Mouse (Mus musculus): Measurements from ENCODE around the gene Tmem117. TPM values are rescaled to one million over a fixed set of nuclear protein-coding genes. Genes with fewer than 3 reads are reported as not detected.

Gene Tmem117
- total RNA-seq, 2 experiments from 2014 or later, result 15.6 to 19.1 TPM

DNA sequence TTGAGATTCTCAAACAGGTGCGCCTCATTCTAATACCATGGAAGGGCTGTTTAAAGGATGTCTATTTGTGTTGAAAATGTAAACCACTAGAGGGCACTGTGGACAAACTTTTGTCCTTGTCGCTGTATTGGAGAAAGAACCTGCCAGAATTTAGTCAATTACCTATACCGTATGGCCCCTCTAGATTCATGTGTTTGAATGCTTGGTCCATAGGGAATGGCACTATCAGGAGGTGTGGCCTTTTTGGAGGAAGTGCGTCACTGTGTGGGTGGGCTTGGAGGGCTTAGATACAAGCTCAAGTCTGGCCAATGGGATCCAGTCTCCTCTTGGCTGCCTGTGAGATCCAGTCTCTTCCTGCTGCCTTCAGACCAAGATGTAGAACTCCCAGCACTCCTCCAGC, 140.2 kb downstream of the Tmem117 start:
- peak; percentile 8 for DNase-seq (ENCODE audit: low spot score)

DNA sequence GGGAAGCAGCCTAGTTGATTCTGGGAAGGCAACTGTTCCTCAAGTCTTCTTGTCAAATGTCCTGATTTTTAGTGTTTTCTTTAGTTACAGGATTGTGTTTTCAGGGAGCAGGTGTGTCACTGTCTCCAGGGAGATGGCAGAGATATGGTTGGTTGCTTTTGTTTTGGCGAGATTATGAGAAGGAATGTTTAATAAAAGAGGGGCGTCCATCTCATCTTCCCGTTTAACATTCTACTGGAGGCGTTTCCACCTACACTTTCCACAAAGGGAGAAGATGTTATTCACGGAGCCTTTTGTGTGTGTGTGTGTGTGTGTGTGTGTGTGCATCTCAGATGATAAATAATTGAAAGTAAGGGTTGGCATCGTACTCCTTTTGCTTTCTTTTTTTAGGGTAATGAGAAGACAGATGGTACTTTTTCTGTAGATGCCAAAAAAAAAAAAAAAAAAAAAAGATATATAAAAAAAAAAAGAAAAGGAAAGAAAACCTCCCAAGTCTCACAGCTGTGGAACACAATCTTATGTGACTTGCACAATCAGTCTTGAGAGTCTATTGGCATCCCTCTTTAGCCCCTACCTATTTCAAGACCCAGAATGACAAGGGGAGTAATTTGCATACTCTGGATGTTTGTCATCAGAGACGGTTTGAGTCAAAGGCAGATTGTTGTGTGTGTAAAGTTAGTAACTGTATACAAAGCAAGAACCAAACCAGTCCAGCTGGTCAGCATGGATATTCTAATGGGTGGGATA, 142.0 kb downstream of the Tmem117 start:
- no peak for DNase-seq (ENCODE audit: low spot score)

DNA sequence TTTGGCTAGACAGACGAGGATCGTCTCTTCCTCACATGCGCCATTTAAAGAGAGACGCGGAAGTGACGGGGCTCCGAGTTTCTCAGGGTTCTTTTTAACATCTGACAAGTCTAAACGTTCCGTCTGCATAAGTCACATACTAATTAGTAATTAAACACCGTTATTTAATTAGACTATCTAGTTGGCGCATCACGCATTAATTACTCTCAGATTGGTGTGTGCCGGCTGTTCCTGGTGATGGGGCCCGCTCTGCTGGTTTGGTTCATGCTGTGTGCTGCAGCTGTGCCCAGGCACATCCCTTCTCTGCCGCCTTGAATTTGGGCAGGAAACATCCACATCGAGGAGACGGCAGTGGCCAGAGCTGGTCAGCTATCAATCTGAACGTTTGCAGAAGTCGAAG, 142.7 kb downstream of the Tmem117 start:
- no peak for DNase-seq (ENCODE audit: low spot score)

DNA sequence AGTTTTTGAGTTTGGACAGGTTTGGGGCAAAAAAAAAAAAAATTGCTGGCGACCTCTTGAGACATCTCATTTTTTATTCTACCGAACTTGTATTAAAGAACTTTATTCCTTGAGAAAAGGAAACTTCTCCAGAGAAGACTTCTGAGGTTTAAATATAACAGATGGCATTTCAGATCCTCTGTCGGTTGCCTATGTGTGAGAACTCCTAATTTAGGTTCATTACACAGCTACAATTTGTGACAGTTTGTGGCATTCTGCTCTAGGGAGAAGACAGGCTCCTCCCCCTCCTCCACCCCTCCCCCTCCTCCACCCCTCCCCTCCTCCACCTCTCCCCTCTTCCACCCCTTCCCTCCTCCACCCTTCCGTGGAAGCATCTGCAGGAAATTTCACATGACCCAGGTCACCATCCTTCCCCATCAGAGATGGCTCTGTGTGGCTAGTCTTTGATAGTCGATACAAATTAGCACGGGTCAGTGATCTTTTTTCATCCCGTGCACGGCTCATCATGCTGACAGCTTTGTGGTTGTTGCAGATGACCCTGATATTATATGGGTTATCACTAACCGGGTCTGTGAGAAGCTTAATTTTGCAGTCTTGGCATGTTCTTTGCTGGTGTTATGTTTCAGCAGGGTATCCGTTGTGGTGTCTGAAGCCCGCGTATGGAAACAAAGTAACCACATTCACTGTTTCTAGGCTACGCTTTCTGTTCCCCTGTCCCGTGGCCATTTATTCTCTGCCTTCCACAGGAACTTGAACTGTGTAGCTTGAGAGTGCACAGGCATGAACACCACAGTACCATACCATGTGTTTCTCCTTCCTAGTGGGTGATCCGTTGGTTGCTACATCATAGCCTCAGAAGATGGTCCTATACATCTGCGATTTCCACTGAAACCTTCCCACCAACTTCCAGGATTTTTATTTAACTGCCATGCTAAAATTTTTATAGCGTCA, 147.4 kb downstream of the Tmem117 start:
- no peak for DNase-seq (ENCODE audit: low spot score)

DNA sequence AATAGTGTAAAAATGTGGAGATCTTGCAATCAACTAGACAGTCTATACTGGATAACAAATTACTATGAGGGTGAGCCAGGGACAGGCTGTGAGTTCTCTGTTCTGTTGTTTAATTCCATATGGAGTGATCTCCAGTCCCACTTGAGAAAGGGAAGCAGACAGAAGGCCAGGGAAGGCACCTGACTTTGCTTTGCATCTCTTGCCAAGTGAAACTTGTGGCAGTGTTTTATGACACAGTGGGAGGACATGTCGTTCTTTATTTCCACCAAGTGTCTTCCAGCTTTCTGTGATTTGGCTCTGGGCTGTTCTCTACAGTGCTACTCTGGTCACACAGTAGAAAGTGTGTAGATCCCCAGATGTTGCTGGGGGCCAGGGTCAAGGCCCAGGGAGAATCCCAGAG, 152.5 kb downstream of the Tmem117 start:
- DNase-seq (ENCODE audit: low spot score), result peak; percentile 21

DNA sequence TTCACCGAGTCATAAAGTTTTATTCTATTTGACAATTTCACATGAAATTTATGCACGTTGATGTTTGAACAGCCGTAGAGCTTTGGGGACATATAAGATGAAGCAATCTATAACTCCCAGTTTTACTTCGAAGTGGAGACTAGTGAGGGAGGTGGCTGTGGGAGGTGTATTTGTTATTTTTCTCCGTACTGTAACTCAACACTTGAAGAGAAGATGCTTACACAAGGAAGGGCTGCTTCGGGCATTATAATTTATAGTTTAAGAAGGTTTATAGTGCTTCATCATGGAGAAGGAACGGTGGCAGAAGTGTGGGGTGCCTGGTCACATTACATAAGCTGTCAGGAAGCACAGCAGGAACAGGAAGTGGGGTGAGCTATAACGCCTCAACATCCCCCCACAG, 164.4 kb downstream of the Tmem117 start:
- no peak for DNase-seq (ENCODE audit: low spot score)

DNA sequence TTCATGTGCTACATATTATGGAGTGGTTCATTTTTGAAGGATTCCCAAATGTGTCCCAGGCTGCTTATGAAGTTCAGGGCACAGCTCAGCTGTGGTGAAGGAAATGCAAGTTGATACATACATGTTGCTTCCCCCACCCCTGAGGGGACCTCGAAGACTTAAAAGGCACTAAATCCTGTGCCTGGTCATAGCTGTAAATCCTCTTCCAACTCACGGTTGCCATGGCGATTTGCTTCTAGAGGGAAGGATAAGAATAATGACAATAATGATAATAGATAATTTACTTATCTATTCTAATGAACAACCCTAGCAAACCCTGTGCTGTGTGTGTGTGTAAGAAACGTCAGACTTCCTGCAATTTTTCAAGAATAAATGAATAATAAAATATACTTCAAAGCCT, 166.5 kb downstream of the Tmem117 start:
- no peak for DNase-seq (ENCODE audit: low spot score)

DNA sequence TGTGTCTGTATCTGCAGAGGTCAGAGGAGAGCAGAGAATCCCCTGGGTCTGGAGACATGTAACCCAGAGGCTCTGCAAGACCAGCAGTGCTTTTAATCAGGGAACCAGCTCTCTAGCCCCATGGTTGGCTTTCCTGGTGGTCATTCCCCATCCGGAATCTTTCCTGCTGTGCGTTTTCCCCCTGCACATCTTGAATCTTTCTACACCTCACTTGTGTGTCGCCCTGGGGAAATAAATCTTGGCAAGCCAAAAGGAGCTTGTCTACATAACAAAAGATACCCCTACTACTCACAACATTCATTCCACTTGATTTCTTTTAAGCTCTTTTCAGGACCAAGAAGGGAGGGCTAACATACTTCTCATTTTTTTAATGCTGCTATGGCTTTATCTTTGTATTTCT, 169.2 kb downstream of the Tmem117 start:
- DNase-seq (ENCODE audit: low spot score), result no peak

DNA sequence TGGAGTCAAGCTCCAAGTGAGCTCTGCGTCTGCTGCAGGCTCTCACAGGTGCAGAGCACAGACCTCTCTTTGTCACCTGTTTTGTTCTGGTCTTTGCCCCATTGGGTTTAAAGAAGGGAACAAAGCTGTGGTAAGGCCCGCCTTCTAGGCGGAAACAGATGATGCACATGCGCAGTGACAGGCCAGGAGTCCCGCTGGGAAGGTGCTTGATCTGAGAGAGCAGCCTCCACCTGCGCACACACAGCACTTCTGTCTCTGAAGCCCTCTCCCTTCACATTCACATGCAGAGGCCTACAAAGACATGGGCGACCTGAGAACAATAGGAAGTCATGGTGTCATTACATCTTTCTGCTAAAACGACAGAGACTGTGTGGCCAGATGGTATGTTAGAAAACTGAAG, 172.4 kb downstream of the Tmem117 start:
- no peak for DNase-seq (ENCODE audit: low spot score)

DNA sequence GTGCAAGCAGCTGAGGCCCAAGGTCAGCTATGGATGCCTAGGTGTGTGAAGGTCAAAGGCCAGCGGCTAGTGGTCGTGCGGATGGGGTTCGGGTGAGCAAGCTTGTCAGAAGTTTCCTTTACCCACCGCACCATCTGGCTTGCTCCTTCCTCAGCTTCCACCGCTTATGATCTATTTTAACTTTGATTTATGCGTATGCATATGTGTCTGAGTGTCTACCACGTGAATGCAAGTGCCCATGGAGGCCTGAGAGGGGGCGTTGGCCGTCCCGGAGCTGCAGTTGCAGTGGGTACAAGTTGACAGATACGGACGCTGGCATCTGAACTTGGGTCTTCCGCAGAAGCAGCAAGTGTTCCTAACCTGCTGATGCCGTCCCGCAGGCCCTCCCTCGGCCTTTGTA, 173.8 kb downstream of the Tmem117 start:
- DNase-seq (ENCODE audit: low spot score), result no peak

DNA sequence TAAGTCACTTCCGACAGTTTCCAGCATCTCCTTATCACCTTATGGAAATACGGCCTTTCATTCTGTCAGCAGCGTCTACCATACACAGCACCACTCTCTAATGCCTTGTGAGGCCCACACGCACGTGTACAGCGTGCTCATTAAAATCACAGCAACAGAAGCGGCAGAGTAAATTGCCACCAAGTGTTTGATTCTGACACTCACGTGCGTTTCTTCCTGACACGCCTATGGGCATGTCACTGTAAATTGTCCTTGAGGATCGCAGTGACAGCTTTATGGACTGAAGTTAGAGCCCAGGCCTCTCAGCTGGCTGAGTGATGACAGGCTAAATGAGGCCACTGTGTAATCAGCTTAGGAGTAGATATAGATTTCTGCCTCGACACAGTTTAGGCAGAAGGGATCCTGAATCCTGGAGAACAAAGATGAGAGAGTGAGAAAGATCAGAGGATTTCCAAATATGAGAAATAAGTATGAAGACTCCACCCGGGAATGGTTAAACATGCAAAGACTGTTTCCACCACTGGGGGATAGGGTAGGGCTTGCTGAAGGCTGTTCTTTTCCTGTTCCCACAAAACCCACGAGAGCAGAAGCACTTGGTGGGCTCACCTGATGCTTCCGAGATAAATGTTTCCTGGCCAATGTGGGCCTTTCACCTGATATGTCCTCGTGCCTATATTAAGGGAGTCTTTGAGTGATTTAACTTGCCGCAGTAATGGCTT, 174.8 kb downstream of the Tmem117 start:
- DNase-seq (ENCODE audit: low spot score), result no peak

DNA sequence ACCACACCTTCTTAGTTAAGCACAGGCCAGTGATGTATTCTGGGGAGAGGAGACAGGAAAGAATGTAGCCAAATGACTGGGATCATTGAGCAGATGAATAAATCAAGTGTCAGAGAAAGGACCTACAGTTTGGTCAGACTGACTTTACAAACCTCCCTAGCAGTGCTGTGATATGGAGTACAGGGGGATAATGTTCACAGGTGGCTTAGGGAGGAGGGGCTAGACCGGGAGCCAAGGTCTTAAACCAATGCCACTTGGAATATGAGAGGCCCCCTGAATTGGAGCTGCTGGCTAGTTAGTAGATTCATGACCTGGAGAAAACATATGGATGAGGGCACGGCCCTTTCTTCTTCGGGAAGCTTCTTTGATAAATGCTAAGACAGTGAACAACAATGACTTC, 177.0 kb downstream of the Tmem117 start:
- no peak for DNase-seq (ENCODE audit: low spot score)

DNA sequence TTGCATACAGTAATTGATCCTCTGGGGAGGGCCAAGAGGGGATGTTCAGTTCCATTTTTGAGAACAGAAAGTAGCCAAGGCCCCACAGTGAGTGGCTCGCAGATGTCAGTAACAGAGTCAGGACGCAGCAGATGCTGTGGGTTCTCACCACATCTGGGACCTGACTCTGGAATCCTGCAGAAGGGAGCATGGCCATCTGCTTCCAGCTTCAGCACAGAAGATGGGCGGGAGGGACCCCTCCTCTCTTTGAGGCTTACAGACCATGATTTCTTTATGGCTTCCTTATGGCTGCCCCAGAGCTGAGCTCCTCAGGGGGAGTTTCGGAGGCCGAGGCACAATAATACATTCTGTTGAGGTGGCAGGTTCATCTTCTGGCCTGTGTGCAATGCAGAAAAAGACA, 182.5 kb downstream of the Tmem117 start:
- no peak for DNase-seq (ENCODE audit: low spot score)

DNA sequence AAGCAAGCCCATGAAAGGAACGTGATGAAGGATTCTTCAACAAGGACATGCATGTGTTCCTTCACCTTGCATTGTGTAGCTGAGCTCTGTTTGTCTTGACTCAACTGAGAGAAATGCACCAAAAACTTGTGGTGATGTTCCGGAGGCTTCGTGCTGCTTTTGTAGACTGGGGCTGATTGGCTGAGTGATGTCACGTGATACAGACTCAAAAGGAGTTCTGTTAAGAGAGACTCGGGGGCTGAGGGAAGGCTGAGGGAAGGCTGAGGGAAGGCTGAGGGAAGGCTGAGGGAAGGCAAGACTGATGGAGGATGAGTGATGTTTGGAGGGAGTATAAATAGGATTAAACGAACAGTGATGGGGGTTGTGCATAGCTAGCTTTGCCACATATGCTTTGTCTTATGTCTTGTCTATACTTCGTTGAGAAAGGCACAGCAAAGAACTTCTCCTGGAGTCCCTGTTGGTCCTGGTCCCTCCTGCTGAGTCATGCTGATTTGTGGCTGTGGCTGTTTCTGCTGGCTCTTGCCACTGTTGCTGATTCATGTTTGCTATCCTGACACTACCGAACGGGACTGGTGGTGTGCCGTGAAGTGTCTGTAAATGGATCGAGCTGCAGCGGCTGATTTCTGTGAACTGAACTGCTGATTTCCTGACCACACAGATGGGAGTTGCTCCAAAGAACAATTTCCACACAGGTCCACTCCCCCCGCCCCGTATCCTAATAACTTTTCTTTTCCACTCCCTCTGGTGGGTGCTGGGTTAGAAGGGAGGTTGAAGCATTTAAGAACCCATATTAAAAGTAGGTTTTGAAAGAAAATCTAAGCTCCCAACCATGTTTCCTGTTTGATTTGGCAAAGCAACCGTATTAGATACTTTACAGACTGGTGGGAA, 185.4 kb downstream of the Tmem117 start:
- no peak for DNase-seq (ENCODE audit: low spot score)

DNA sequence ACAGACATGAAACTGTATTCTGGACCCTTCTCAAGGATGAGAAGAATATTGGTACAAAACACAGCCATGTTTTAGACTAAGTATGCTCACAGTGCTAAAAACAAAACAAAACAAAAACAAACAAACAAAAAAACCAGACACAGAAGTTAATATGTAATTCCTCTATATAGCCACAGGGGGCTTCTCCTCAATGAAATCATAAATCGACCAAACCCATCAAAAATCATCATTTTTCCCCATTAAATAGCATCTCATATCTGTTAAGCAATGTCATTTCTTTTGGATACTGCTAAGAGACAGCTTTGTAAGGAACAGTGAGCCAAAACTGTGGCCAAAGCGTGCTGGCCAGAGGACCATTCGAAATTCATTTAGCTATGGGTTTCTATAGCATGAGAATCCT, 206.6 kb downstream of the Tmem117 start:
- DNase-seq (ENCODE audit: low spot score), result no peak

DNA sequence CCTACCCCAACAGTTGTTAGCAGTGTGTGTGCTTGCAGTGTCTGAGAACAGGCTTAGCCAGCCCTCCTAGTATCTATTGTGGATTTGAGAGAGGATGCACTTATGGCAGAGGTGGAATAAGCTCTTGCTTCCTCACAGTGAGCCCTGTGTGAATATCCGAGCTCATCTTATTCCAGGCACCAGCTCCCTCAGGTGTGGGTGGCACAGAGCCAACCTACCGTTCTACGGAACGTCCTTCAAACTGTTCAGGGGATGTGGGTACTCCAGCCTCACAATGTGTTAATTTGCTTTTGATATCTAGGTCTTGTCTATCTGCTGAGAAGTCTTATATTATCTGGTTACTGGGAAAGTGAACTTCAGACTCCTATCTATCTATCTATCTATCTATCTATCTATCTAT, 209.6 kb downstream of the Tmem117 start:
- no peak for DNase-seq (ENCODE audit: low spot score)

DNA sequence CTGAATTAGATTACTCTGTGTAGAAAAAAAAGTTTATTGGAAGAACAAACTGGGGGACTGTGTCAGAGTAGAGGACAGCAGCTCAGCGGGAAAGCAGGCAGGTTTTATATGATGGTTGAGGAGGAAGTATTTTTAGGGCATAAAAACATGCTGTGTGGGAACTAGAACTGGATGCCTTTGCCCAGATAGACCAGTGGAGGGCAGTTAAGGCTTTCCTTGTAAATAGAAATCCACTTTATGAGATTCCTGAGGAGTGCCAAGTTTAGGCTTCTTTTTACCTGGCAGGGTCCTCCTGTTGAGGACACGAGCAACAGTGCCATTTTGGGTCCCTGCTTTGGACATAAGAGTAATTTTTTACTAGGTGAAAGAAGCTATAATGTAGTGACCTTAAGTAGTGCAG, 218.5 kb downstream of the Tmem117 start:
- no peak for DNase-seq (ENCODE audit: low spot score)

DNA sequence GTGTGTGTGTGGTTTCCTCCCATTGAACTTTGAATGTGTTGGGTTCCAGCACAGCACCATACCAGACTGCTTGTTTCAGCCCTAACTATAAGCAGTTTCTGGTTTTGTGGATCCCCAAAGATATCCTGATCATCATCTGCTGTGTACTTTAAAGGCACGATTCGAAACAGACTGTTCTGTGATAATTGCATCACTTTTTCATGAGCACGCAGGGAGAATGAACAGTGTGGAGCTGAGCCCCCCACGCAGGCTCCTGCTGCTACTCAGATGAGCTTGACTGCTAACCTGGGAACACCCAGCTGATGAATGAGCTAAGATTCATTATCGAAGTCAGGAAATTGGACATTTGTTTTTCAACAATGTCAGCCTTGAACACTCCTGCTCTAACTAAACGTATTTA, 230.6 kb downstream of the Tmem117 start:
- no peak for DNase-seq (ENCODE audit: low spot score)

DNA sequence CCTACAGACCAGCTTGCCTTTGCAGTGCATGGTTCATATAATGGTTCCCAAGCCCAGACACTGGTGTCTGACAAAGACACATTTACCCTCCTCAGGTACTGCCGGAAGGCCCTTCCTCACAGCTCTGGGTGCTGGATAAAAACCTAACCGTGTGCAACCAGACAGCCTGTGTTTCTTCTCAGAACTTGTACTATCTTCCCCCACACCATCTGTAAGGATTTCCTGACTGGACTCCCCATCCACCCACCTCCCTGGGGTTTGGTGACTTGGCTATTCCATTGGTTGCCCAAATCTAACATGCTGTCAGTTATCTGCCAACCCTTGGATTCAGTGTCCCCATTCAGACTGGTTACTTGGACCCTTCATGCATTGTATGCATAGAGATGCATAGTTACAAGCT, 232.1 kb downstream of the Tmem117 start:
- DNase-seq (ENCODE audit: low spot score), result no peak

DNA sequence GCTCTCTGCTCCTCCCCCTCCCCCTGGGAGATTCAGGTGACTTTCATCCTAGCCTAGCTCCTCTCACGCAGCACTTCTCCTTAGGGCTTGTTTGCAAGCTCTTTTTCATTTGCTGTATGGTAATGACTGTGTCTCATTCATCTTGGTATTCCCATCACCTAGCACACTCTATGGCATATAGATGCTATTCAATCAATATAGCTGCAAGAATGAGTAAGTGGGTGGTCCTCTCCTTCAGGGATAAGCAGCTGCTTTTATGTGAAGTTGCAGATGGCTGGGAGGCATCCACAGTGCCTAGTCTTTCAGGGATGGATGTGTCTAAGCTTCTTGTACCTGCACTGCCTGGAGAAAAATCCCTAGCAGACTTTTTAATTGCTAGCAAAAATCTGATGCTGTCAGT, 235.1 kb downstream of the Tmem117 start:
- no peak for DNase-seq (ENCODE audit: low spot score)

DNA sequence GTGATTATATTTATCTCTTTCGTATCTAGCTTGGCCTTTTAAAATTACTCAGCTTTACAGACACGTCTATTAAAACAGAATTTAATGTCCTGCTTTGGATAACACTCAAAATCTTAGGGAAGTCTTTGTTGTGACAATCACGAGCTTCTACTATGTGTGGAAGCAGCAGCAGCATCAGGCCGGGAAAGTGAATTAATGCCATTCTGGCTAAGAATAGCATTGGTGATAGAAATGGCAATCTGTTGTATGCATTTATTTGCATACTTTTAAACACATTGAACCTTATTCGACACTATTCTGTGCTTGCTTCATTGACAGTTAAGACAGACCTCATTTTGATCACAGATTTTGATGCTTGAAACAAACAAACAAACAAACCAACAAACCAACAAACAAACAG, 239.3 kb downstream of the Tmem117 start:
- no peak for DNase-seq (ENCODE audit: low spot score)
